Mouse (Mus musculus) right cerebral cortex, postnatal 4 days (tissue): ENCODE data around the gene Znhit2.
A peak's percentile ranks its signal among the peaks of the same experiment; 100 is the strongest.
"Not testable (repeated sequence)": the region's sequence is repeated elsewhere in the genome, so short reads cannot be mapped to it uniquely, and the experiment has no call there.

Experiments
- DNase-seq: peaks from one replicate; pipeline ENCODE4 v3.0.0-alpha.2; 2022

Znhit2 gene

GRCm38 (mm10) chr19:6061021-6061533, at the start of gene Znhit2:
Znhit2 (plus strand) TSS chr19:6061192.
- DNase-seq: peak; percentile 85

- no peak for DNase-seq
Measured at GRCm38 (mm10) chr19:6013691-6014090, 47.3 kb upstream of the Znhit2 start.

GRCm38 (mm10) chr19:6014991-6015510, 45.9 kb upstream of the Znhit2 start:
- no peak for DNase-seq

- DNase-seq: peak; percentile 65
Measured at GRCm38 (mm10) chr19:6015511-6016315, 45.3 kb upstream of the Znhit2 start, which contains the start of gene Capn1. Capn1 (minus strand) TSS chr19:6015897.

- no peak for DNase-seq
Measured at GRCm38 (mm10) chr19:6016532-6016931, 44.5 kb upstream of the Znhit2 start.

- peak; percentile 87 for DNase-seq
Measured at GRCm38 (mm10) chr19:6018142-6019089, 42.6 kb upstream of the Znhit2 start.

GRCm38 (mm10) chr19:6020276-6020675, 40.7 kb upstream of the Znhit2 start:
- no peak for DNase-seq

- DNase-seq: no peak
Measured at GRCm38 (mm10) chr19:6023059-6023458, 37.9 kb upstream of the Znhit2 start.

GRCm38 (mm10) chr19:6023930-6024329, 37.1 kb upstream of the Znhit2 start:
- no peak for DNase-seq

- DNase-seq: no peak
Measured at GRCm38 (mm10) chr19:6028991-6029390, 32.0 kb upstream of the Znhit2 start.

GRCm38 (mm10) chr19:6029426-6029825, 31.6 kb upstream of the Znhit2 start:
- no peak for DNase-seq

- DNase-seq: no peak
Measured at GRCm38 (mm10) chr19:6030520-6031280, 30.3 kb upstream of the Znhit2 start.

- DNase-seq: no peak
Measured at GRCm38 (mm10) chr19:6035966-6036585, 24.9 kb upstream of the Znhit2 start.

- no peak for DNase-seq
Measured at GRCm38 (mm10) chr19:6037695-6038094, 23.3 kb upstream of the Znhit2 start.

- no peak for DNase-seq
Measured at GRCm38 (mm10) chr19:6038326-6038725, 22.7 kb upstream of the Znhit2 start.

- DNase-seq: no peak
Measured at GRCm38 (mm10) chr19:6040002-6040401, 21.0 kb upstream of the Znhit2 start.

GRCm38 (mm10) chr19:6042293-6042692, 18.7 kb upstream of the Znhit2 start:
- DNase-seq: no peak

- not testable (repeated sequence) for DNase-seq
Measured at GRCm38 (mm10) chr19:6044102-6044501, 16.9 kb upstream of the Znhit2 start.

- DNase-seq: no peak
Measured at GRCm38 (mm10) chr19:6045366-6046293, 15.4 kb upstream of the Znhit2 start.

GRCm38 (mm10) chr19:6046294-6047153, 14.5 kb upstream of the Znhit2 start, which contains the start of gene Syvn1:
Syvn1 (plus strand) TSS chr19:6046576.
- DNase-seq: peak; percentile 85
